Mouse (Mus musculus) cerebellum, adult 2 months (tissue): ENCODE results near the gene Gm20605.

Experiments used
- CTCF ChIP-seq: fragments of 200-500 bp; IDR thresholded peaks from 2 replicates; pipeline ENCODE4 v1.5.1; 2011; ENCODE audit warnings: low read depth, mild to moderate bottlenecking, control low read depth, low read length, moderate library complexity, borderline replicate concordance; ENCODE audit not compliant: insufficient read depth
- POLR2A ChIP-seq: fragments of 200-500 bp; IDR thresholded peaks from 2 replicates; pipeline ENCODE4 v1.6.1; 2011; ENCODE audit warnings: low read length, control low read depth, borderline replicate concordance; ENCODE audit not compliant: insufficient read depth

GRCm38 (mm10) chr5:137685653-137686052 is 56.7 kb downstream of the Gm20605 start:
- TF ChIP-seq CTCF (no peak), POLR2A (no peak)
